Mouse (Mus musculus) stomach, postnatal 0 days (tissue): ENCODE measurements around the gene Armc3. TPM values are rescaled to one million over a fixed set of nuclear protein-coding genes. Genes with fewer than 3 reads are reported as not detected.

Source experiments
- ATAC-seq: fragments of 200-750 bp; cut with Nextera tagmentation; 2 replicates; pipeline ENCODE4 v1.8.0; 2017; ENCODE audit not compliant: low FRiP score, low TSS enrichment
- DNase-seq: peaks from one replicate; pipeline ENCODE4 v3.0.0-alpha.2; 2016; ENCODE audit warnings: low spot score
- H3K27ac ChIP-seq: fragments of 300-500 bp; sonication (generic); replicated peaks from 2 replicates; pipeline ENCODE4 v1.5.1; 2014; ENCODE audit warnings: mild to moderate bottlenecking, control low read depth
- H3K27me3 ChIP-seq: fragments of 300-500 bp; sonication (generic); 2 replicates; pipeline ENCODE4 v1.6.1; 2014; ENCODE audit warnings: low read length; ENCODE audit not compliant: control insufficient read depth, insufficient read depth
- H3K36me3 ChIP-seq: fragments of 300-500 bp; sonication (generic); 2 replicates; pipeline ENCODE4 v1.6.1; 2014; ENCODE audit warnings: low read length, mixed read lengths; ENCODE audit not compliant: control insufficient read depth, insufficient read depth
- H3K4me1 ChIP-seq: fragments of 300-500 bp; sonication (generic); replicated peaks from 2 replicates; pipeline ENCODE4 v1.6.1; 2014; ENCODE audit warnings: antibody characterized with exemption; ENCODE audit not compliant: control insufficient read depth, insufficient read depth
- H3K4me2 ChIP-seq: fragments of 300-500 bp; sonication (generic); replicated peaks from 2 replicates; pipeline ENCODE4 v1.6.1; 2014; ENCODE audit warnings: low read depth, mild to moderate bottlenecking, control low read depth, moderate library complexity
- H3K4me3 ChIP-seq: fragments of 300-500 bp; sonication (generic); 2 replicates; pipeline ENCODE4 v1.5.1; 2014; ENCODE audit warnings: low read depth, low read length, control low read depth
- H3K9ac ChIP-seq: fragments of 300-500 bp; sonication (generic); 2 replicates; pipeline ENCODE4 v1.6.1; 2014; ENCODE audit warnings: mild to moderate bottlenecking, low read length, control low read depth, mixed read lengths
- H3K9me3 ChIP-seq: fragments of 300-500 bp; sonication (generic); 2 replicates; pipeline ENCODE4 v1.6.1; 2016; ENCODE audit warnings: low read length; ENCODE audit not compliant: control insufficient read depth
- CTCF ChIP-seq: IDR thresholded peaks from 2 replicates; pipeline ENCODE4 v1.5.1; 2016; ENCODE audit warnings: antibody characterized with exemption, low read depth, mild to moderate bottlenecking, moderate library complexity
- EP300 ChIP-seq: optimal IDR thresholded peaks from 2 replicates; pipeline ENCODE3; 2016; ENCODE audit warnings: antibody characterized with exemption
- WGBS: fragments of 180-500 bp; shearing (Covaris S2); extraction: QIAGEN DNeasy Blood & Tissue Kit; methylation state at CpG from one replicate; pipeline ENCODE4 v1.1.7; 2014; 5-methylcytosine and 5-hydroxymethylcytosine counted together
- polyA plus RNA-seq: library from polyadenylated mRNA; unstranded; fragments of >200 nt; fragmentation: Nextera tagmentation; extraction: Ambion mirVana; gene quantifications from 2 replicates; pipeline ENCODE4 v1.2.1, GENCODE M21; 2015

Armc3 gene
- polyA plus RNA-seq, 1 experiment from 2014 or later = 0.04 TPM

DNA sequence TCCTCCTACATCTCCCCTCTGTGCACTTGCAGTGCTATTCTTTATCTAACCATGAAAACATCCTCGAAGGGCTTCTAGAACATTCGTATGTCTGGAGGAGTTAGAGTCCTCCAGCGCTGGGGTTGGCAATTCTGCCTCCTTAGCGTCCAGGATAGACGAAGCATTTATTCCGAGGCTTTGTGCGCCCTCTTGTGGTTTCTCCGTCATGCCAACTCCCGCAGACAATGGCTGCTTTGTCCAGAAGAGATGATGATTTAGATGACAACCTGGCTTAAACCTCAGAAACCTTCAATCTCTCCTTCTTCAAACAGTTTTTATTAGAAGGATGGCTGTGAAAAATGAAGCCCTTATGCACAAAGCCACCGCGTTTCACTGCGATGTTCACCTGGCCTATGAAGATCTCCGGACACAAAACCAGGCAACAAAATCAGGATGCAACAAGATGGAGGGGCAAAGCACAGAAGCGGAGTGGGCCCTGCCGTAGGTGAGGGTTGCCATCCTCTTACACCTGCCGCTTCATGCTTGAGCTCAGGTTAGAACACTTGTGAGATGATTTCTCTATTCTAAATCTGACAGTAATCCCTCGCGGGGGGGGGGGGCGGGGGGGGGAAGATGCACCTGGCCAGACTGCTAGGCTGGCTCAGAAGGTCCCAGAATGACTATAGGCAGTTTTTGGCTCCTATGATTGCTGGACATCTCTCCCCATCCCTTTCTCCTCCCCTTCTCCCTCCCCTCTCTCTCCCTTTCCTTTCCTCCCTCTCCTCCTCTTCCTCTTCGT, 145.7 kb downstream of the Armc3 start:
- TF ChIP-seq EP300 (no peak), CTCF (peak; percentile 92)
- ATAC-seq = peak; percentile 79
- Histone ChIP-seq H3K36me3 (no peaks in the 10 kb centered on the region), H3K9ac (no peak overlapping the region), H3K4me2 (peak overlapping the region; percentile 32), H3K4me1 (no peaks in the 10 kb centered on the region), H3K4me3 (0 out of 2 replicates have a peak overlapping the region, but pooled peaks have one; percentile 10), H3K27ac (0 out of 2 replicates have a peak overlapping the region, but pooled peaks have one; percentile 30), H3K27me3 (no peaks in the 10 kb centered on the region), H3K9me3 (no peaks in the 10 kb centered on the region)
- WGBS = 18% methylated on average over 18 of the region's 20 CpGs
- DNase-seq = peak; percentile 83

DNA sequence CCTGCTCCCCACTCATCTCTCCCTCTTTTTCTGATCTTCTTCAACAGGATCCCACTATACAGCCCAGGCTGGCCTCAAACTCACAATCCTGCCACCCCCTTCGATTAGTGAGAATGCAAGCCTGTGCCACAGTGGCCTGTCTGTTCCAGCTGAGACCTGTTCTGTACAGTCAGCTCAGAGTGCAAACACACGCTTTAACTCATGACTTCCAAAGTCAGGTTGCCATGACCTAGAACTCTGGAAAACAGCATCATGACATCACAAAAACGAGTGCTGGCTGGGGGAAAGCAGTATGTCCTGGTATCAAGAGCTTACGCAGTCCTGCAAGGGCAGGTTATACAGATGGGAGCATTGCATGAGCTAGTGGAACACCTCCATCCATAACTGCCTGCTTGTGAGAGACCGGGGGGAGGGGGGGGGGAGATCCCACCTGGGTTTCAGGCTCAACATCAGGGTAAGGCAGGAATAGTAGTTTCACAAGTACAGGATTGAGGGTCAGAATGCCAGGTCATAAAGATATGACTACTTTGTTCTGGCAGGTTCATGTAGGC, 146.4 kb downstream of the Armc3 start:
- H3K36me3 ChIP-seq = no peaks in the 10 kb centered on the region
- no peak overlapping the region for H3K27ac ChIP-seq
- ATAC-seq = no peak; the same call in 1 of the 2 replicates
- H3K4me1 ChIP-seq = no peaks in the 10 kb centered on the region
- no peak overlapping the region for H3K4me3 ChIP-seq
- H3K4me2 ChIP-seq = no peak overlapping the region
- H3K27me3 ChIP-seq = no peaks in the 10 kb centered on the region
- H3K9me3 ChIP-seq = no peaks in the 10 kb centered on the region
- 73% methylated on average over 5 of the region's 5 CpGs for WGBS
- H3K9ac ChIP-seq = no peak overlapping the region
- DNase-seq = no peak
- TF ChIP-seq CTCF (no peak), EP300 (no peak)

DNA sequence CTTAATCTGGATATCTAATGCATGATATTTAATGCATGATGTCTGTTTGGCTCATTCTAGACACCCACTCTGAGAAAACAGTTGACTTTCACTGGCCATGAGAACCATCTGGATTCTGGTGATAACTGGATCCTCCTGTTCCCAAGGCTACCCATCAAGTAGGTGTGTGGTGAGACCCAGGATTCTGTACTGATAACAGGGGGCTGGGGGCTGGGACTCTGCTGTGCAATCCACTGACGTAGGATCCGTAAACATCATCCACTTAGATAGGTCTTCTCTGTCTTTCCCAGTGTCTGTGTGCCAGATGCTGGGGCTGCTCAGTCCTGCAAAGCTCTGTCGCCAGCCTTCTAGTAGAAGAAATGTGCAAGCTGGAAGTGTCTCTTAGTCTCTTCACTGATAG, 149.4 kb downstream of the Armc3 start:
- no peak for DNase-seq
- no peak for TF ChIP-seq CTCF
- no peak for TF ChIP-seq EP300
- no peak overlapping the region for H3K4me2 ChIP-seq

DNA sequence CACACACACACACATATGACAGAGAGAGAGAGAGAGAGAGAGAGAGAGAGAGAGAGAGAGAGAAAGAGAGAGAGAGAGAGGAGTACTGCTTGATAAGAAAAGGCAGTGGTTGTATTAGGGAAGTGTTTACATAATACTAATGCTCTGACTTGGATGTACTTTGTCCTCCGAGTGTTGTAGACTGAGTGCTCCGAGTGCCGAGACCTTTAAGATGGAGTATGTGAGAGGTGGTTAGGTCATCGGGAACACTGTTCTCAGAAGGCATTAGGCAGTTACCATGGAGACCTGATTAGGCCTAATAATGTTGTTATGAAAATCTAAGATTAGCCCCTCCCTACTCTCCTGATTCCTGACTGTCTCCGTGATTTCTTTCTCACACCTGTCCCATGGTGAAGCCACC, 151.1 kb downstream of the Armc3 start:
- DNase-seq (no peak), ATAC-seq (peak; percentile 63; the same call in 1 of the 2 replicates)
- no peaks in the 10 kb centered on the region for H3K36me3 ChIP-seq
- H3K9ac ChIP-seq = no peak overlapping the region
- no peak for TF ChIP-seq CTCF
- TF ChIP-seq EP300 = no peak
- H3K4me3 ChIP-seq = no peak overlapping the region
- H3K9me3 ChIP-seq = no peaks in the 10 kb centered on the region
- 40% methylated on average over 5 of the region's 5 CpGs for WGBS
- H3K27me3 ChIP-seq = no peaks in the 10 kb centered on the region
- H3K4me1 ChIP-seq = no peaks in the 10 kb centered on the region
- no peak overlapping the region for H3K4me2 ChIP-seq
- H3K27ac ChIP-seq = no peak overlapping the region

More for the DNA sequence above, 149.4 kb downstream of the Armc3 start:
- H3K9ac ChIP-seq = no peak overlapping the region
- WGBS = 73% methylated on average over 3 of the region's 3 CpGs
- H3K4me3 ChIP-seq = no peak overlapping the region
- H3K9me3 ChIP-seq = no peaks in the 10 kb centered on the region
- no peaks in the 10 kb centered on the region for H3K4me1 ChIP-seq
- no peaks in the 10 kb centered on the region for H3K36me3 ChIP-seq
- no peak for ATAC-seq
- no peak overlapping the region for H3K27ac ChIP-seq
- no peaks in the 10 kb centered on the region for H3K27me3 ChIP-seq

DNA sequence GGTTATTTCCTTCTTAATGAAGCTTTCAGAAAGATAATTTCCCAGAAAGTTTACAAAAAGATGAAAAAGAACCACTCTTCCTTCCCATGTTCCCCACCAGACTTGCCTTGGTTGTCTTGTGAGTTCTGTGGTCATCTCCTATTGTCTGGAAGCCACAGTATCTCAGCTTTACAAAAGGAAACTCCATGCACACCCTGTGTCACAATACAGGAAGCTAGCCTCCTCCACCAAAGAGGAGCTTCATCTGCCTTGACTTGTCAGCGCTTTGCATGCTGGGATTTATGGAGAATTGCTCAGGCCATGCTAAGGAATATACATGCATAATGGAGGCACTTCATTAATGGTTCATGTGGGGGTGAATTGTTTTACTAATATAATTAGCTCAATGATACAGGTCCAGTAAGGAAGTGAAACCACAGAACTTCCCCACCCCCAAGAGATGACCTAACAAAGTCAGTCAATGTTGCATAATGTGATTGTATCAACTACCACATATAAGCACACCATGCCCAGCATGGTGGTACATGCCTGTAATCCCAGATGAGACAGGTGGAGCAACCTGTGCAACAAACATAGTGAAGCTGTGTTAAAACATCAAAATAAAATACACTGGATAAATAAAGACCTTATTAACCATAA, 152.6 kb downstream of the Armc3 start:
- Histone ChIP-seq H3K36me3 (no peaks in the 10 kb centered on the region), H3K9me3 (no peaks in the 10 kb centered on the region), H3K9ac (no peak overlapping the region), H3K4me2 (no peak overlapping the region), H3K27me3 (no peaks in the 10 kb centered on the region), H3K27ac (no peak overlapping the region), H3K4me1 (no peaks in the 10 kb centered on the region), H3K4me3 (no peak overlapping the region)
- DNase-seq = no peak
- ATAC-seq = no peak
- no peak for TF ChIP-seq EP300
- TF ChIP-seq CTCF = no peak
- 84% methylated on average over 1 of the region's 1 CpGs for WGBS
